Mouse (Mus musculus) hindbrain, embryonic 15.5 days (tissue): ENCODE measurements at regions not wholly inside any gene's neighbourhood (a gene's known extent, or its start where the extent isn't known, plus 50 kb on each side); places are given as distances from the start of the nearest gene placed in this dataset.

Experiments used
- ATAC-seq: fragments of 200-750 bp; cut with Nextera tagmentation; 2 replicates; pipeline ENCODE4 v1.8.0; 2017; ENCODE audit warnings: low read depth, moderate number of reproducible peaks, moderate TSS enrichment; ENCODE audit not compliant: low FRiP score
- H3K27ac ChIP-seq: fragments of 300-500 bp; sonication (generic); replicated peaks from 2 replicates; pipeline ENCODE4 v1.5.1; 2015; ENCODE audit warnings: mild to moderate bottlenecking, inconsistent platforms
- H3K27me3 ChIP-seq: fragments of 300-500 bp; sonication (generic); 2 replicates; pipeline ENCODE4 v1.6.1; 2015; ENCODE audit warnings: control low read depth, inconsistent platforms
- H3K36me3 ChIP-seq: fragments of 300-500 bp; sonication (generic); 2 replicates; pipeline ENCODE4 v1.6.1; 2015; ENCODE audit warnings: control low read depth, inconsistent platforms
- H3K4me1 ChIP-seq: fragments of 300-500 bp; sonication (generic); replicated peaks from 2 replicates; pipeline ENCODE4 v1.6.1; 2015; ENCODE audit warnings: control low read depth, inconsistent platforms
- H3K4me2 ChIP-seq: fragments of 300-500 bp; sonication (generic); 2 replicates; pipeline ENCODE4 v1.6.1; 2015; ENCODE audit warnings: moderate library complexity, mild to moderate bottlenecking, inconsistent platforms
- H3K4me3 ChIP-seq: fragments of 300-500 bp; sonication (generic); 2 replicates; pipeline ENCODE4 v1.5.1; 2015; ENCODE audit warnings: mild to moderate bottlenecking, inconsistent platforms
- H3K9ac ChIP-seq: fragments of 300-500 bp; sonication (generic); 2 replicates; pipeline ENCODE4 v1.6.1; 2015; ENCODE audit warnings: inconsistent platforms
- H3K9me3 ChIP-seq: fragments of 300-500 bp; sonication (generic); 2 replicates; pipeline ENCODE4 v1.6.1; 2016; ENCODE audit warnings: control low read depth, inconsistent platforms
- WGBS: fragments of 180-500 bp; shearing (Covaris S2); methylation state at CpG from one replicate; pipeline ENCODE4 v1.1.7; 2015; 5-methylcytosine and 5-hydroxymethylcytosine counted together

- no peaks in the 10 kb centered on the region for H3K36me3 ChIP-seq
- H3K27me3 ChIP-seq = no peaks in the 10 kb centered on the region
- no peak overlapping the region for H3K4me3 ChIP-seq
- no peak overlapping the region for H3K9ac ChIP-seq
- no peak overlapping the region for H3K4me2 ChIP-seq
- WGBS = 75% methylated on average over 5 of the region's 5 CpGs
- ATAC-seq = no peak
- peaks cover 7% of the 10 kb centered on the region for H3K4me1 ChIP-seq
- no peak overlapping the region for H3K27ac ChIP-seq
- no peaks in the 10 kb centered on the region for H3K9me3 ChIP-seq
Observed at GRCm38 (mm10) chr6:143329096-143329495, 162.1 kb downstream of the Etnk1 start.

- no peak overlapping the region for H3K4me3 ChIP-seq
- no peak overlapping the region for H3K9ac ChIP-seq
- H3K27ac ChIP-seq = no peak overlapping the region
- no peak for ATAC-seq
- WGBS = 88% methylated on average over 8 of the region's 8 CpGs
- H3K4me2 ChIP-seq = no peak overlapping the region
- no peaks in the 10 kb centered on the region for H3K36me3 ChIP-seq
- no peaks in the 10 kb centered on the region for H3K9me3 ChIP-seq
- no peaks in the 10 kb centered on the region for H3K4me1 ChIP-seq
- H3K27me3 ChIP-seq = no peaks in the 10 kb centered on the region
Observed at GRCm38 (mm10) chr6:143333493-143333892, 166.5 kb downstream of the Etnk1 start.

- Histone ChIP-seq H3K36me3 (no peaks in the 10 kb centered on the region), H3K9me3 (no peaks in the 10 kb centered on the region), H3K4me2 (no peak overlapping the region), H3K9ac (no peak overlapping the region), H3K4me1 (no peaks in the 10 kb centered on the region), H3K4me3 (no peak overlapping the region), H3K27me3 (no peaks in the 10 kb centered on the region), H3K27ac (no peak overlapping the region)
- ATAC-seq = no peak
- 75% methylated on average over 4 of the region's 4 CpGs for WGBS
Observed at GRCm38 (mm10) chr6:143336574-143336973, 169.6 kb downstream of the Etnk1 start.

- Histone ChIP-seq H3K9me3 (no peaks in the 10 kb centered on the region), H3K9ac (no peak overlapping the region), H3K27me3 (no peaks in the 10 kb centered on the region), H3K36me3 (no peaks in the 10 kb centered on the region), H3K27ac (no peak overlapping the region), H3K4me3 (no peak overlapping the region), H3K4me2 (no peak overlapping the region), H3K4me1 (no peaks in the 10 kb centered on the region)
- ATAC-seq = no peak
- WGBS = 88% methylated on average over 2 of the region's 2 CpGs
Observed at GRCm38 (mm10) chr6:143349000-143349399, 182.0 kb downstream of the Etnk1 start.

- ATAC-seq = peak; percentile 92
- WGBS = 51% methylated on average over 7 of the region's 7 CpGs
- no peaks in the 10 kb centered on the region for H3K36me3 ChIP-seq
- no peaks in the 10 kb centered on the region for H3K9me3 ChIP-seq
- H3K4me3 ChIP-seq = no peak overlapping the region
- peak overlapping the region; percentile 3; the same call in 1 of the 2 replicates for H3K27ac ChIP-seq
- H3K27me3 ChIP-seq = no peaks in the 10 kb centered on the region
- H3K4me1 ChIP-seq = no peaks in the 10 kb centered on the region
- H3K9ac ChIP-seq = no peak overlapping the region
- H3K4me2 ChIP-seq = no peak overlapping the region
Observed at GRCm38 (mm10) chr6:143359320-143360032, 192.5 kb downstream of the Etnk1 start.

GRCm38 (mm10) chr6:143361149-143361725 lies 194.2 kb downstream of the Etnk1 start:
- Histone ChIP-seq H3K27me3 (no peaks in the 10 kb centered on the region), H3K4me3 (no peak overlapping the region), H3K36me3 (no peaks in the 10 kb centered on the region), H3K9me3 (no peaks in the 10 kb centered on the region), H3K27ac (no peak overlapping the region), H3K4me1 (no peaks in the 10 kb centered on the region), H3K4me2 (no peak overlapping the region), H3K9ac (no peak overlapping the region)
- ATAC-seq = no peak
- 73% methylated on average over 5 of the region's 5 CpGs for WGBS

- Histone ChIP-seq H3K4me3 (no peak overlapping the region), H3K4me2 (no peak overlapping the region), H3K36me3 (no peaks in the 10 kb centered on the region), H3K27ac (no peak overlapping the region), H3K27me3 (no peaks in the 10 kb centered on the region), H3K9me3 (no peaks in the 10 kb centered on the region), H3K9ac (no peak overlapping the region), H3K4me1 (no peaks in the 10 kb centered on the region)
- WGBS = 92% methylated on average over 2 of the region's 2 CpGs
- ATAC-seq = no peak
Observed at GRCm38 (mm10) chr6:143361963-143362362, 194.9 kb downstream of the Etnk1 start.

GRCm38 (mm10) chr6:143365840-143366239 lies 198.8 kb downstream of the Etnk1 start:
- no peaks in the 10 kb centered on the region for H3K27me3 ChIP-seq
- no peaks in the 10 kb centered on the region for H3K4me1 ChIP-seq
- no peak overlapping the region for H3K27ac ChIP-seq
- no peak overlapping the region for H3K9ac ChIP-seq
- 93% methylated on average over 5 of the region's 5 CpGs for WGBS
- no peak overlapping the region for H3K4me2 ChIP-seq
- no peak for ATAC-seq
- no peak overlapping the region for H3K4me3 ChIP-seq
- H3K9me3 ChIP-seq = no peaks in the 10 kb centered on the region
- no peaks in the 10 kb centered on the region for H3K36me3 ChIP-seq

GRCm38 (mm10) chr6:143367804-143368203 lies 200.8 kb downstream of the Etnk1 start:
- Histone ChIP-seq H3K27ac (no peak overlapping the region), H3K9me3 (no peaks in the 10 kb centered on the region), H3K4me3 (no peak overlapping the region), H3K9ac (no peak overlapping the region), H3K4me2 (no peak overlapping the region), H3K4me1 (peaks cover 3% of the 10 kb centered on the region; the same call in 1 of the 2 replicates), H3K27me3 (no peaks in the 10 kb centered on the region), H3K36me3 (no peaks in the 10 kb centered on the region)
- ATAC-seq = no peak
- WGBS = 52% methylated on average over 3 of the region's 3 CpGs

- no peaks in the 10 kb centered on the region for H3K27me3 ChIP-seq
- no peak overlapping the region for H3K9ac ChIP-seq
- ATAC-seq = no peak
- no peak overlapping the region for H3K4me3 ChIP-seq
- 65% methylated on average over 8 of the region's 8 CpGs for WGBS
- no peak overlapping the region for H3K4me2 ChIP-seq
- H3K36me3 ChIP-seq = no peaks in the 10 kb centered on the region
- H3K9me3 ChIP-seq = no peaks in the 10 kb centered on the region
- H3K4me1 ChIP-seq = peaks cover 6% of the 10 kb centered on the region; the same call in 1 of the 2 replicates
- no peak overlapping the region for H3K27ac ChIP-seq
Observed at GRCm38 (mm10) chr6:143368646-143369045, 201.6 kb downstream of the Etnk1 start.

GRCm38 (mm10) chr6:143372487-143372886 lies 205.5 kb downstream of the Etnk1 start:
- Histone ChIP-seq H3K4me1 (peaks cover 9% of the 10 kb centered on the region; the same call in 1 of the 2 replicates), H3K4me3 (no peak overlapping the region), H3K9ac (no peak overlapping the region), H3K36me3 (no peaks in the 10 kb centered on the region), H3K27ac (no peak overlapping the region), H3K27me3 (no peaks in the 10 kb centered on the region), H3K9me3 (no peaks in the 10 kb centered on the region), H3K4me2 (no peak overlapping the region)
- 26% methylated on average over 5 of the region's 5 CpGs for WGBS
- ATAC-seq = no peak

- Histone ChIP-seq H3K36me3 (no peaks in the 10 kb centered on the region), H3K27ac (no peak overlapping the region), H3K4me3 (no peak overlapping the region), H3K9me3 (no peaks in the 10 kb centered on the region), H3K4me2 (no peak overlapping the region), H3K4me1 (peaks cover 9% of the 10 kb centered on the region; the same call in 1 of the 2 replicates), H3K27me3 (no peaks in the 10 kb centered on the region), H3K9ac (no peak overlapping the region)
- 60% methylated on average over 15 of the region's 15 CpGs for whole genome bisulfite sequencing
- ATAC-seq = no peak
Observed at GRCm38 (mm10) chr6:143373686-143374273, 206.8 kb downstream of the Etnk1 start.
